Mouse (Mus musculus) right cerebral cortex, postnatal 36 days (tissue): Measurements from ENCODE around the gene Mrpl28.
A peak's percentile ranks its signal among the peaks of the same experiment; 100 is the strongest.

Source experiments
- DNase-seq, 2 experiments: peaks; one replicate each; pipeline ENCODE4 v3.0.0; 2022; ENCODE audit warnings: low spot score in 2 of 2, mixed read lengths in 1 of 2

Gene Mrpl28

GRCm38 (mm10) chr17:26115956-26116487, 7.3 kb upstream of the Mrpl28 start:
- DNase-seq = no peak

- no peak for DNase-seq
Measured at GRCm38 (mm10) chr17:26116503-26117258, 6.6 kb upstream of the Mrpl28 start.

- DNase-seq = peak in 1 of 2 experiments; percentile 37
Measured at GRCm38 (mm10) chr17:26119766-26120710, 3.3 kb upstream of the Mrpl28 start.

- DNase-seq = no peak
Measured at GRCm38 (mm10) chr17:26122431-26123140, 714 bp upstream of the Mrpl28 start.

GRCm38 (mm10) chr17:26124560-26124959, 1.3 kb downstream of the Mrpl28 start:
- DNase-seq = no peak

- DNase-seq = no peak
Measured at GRCm38 (mm10) chr17:26125226-26125625, 1.9 kb downstream of the Mrpl28 start.

GRCm38 (mm10) chr17:26131062-26131732, 7.9 kb downstream of the Mrpl28 start:
- no peak for DNase-seq

- no peak for DNase-seq
Measured at GRCm38 (mm10) chr17:26131856-26132853, 8.9 kb downstream of the Mrpl28 start.

- no peak for DNase-seq
Measured at GRCm38 (mm10) chr17:26137106-26137750, 13.9 kb downstream of the Mrpl28 start.

GRCm38 (mm10) chr17:26137751-26138130, 14.4 kb downstream of the Mrpl28 start:
- DNase-seq = no peak

- DNase-seq = peak; percentile 93 to 95
Measured at GRCm38 (mm10) chr17:26138239-26138836, 15.0 kb downstream of the Mrpl28 start, which contains the start of gene Axin1. Gene Axin1, plus strand, starts transcription at chr17:26138688.

GRCm38 (mm10) chr17:26138901-26139381, 15.6 kb downstream of the Mrpl28 start:
- DNase-seq = no peak

GRCm38 (mm10) chr17:26142796-26143195, 19.5 kb downstream of the Mrpl28 start:
- DNase-seq = no peak

GRCm38 (mm10) chr17:26143386-26143785, 20.1 kb downstream of the Mrpl28 start:
- no peak for DNase-seq

- DNase-seq = no peak
Measured at GRCm38 (mm10) chr17:26149056-26149455, 25.8 kb downstream of the Mrpl28 start.

GRCm38 (mm10) chr17:26151886-26152630, 28.8 kb downstream of the Mrpl28 start:
- DNase-seq = no peak

- DNase-seq = no peak
Measured at GRCm38 (mm10) chr17:26162736-26163135, 39.4 kb downstream of the Mrpl28 start.

GRCm38 (mm10) chr17:26168039-26168438, 44.7 kb downstream of the Mrpl28 start:
- no peak for DNase-seq
